Mouse (Mus musculus): ENCODE measurements at regions not wholly inside any gene's neighbourhood (a gene's known extent, or its start where the extent isn't known, plus 50 kb on each side); places are given as distances from the start of the nearest gene placed in this dataset.

GRCm38 (mm10) chr11:63376991-63377390, 248.2 kb downstream of the Pmp22 start:
- WGBS, result 43% methylated on average over 10 of the region's 10 CpGs
- TF ChIP-seq POLR2A (IDR thresholded peaks at IDR 0.05; ENCODE audit: borderline replicate concordance, control insufficient read depth, low read depth, low read length) (no peak), CTCF (IDR thresholded peaks at IDR 0.05; ENCODE audit: control insufficient read depth, insufficient read depth, low read length) (no peak)
- H3K4me1 ChIP-seq (ENCODE audit: control insufficient read depth, insufficient read depth, low read length), result no peaks in the 10 kb centered on the region
- H3K27ac ChIP-seq (ENCODE audit: control insufficient read depth, insufficient read depth, low read depth, low read length, poor library complexity), result no peak overlapping the region
- H3K4me3 ChIP-seq (replicated peaks; ENCODE audit: control insufficient read depth, low read depth, low read length), result no peak overlapping the region

GRCm38 (mm10) chr11:63388247-63388646, 259.5 kb downstream of the Pmp22 start:
- TF ChIP-seq POLR2A (IDR thresholded peaks at IDR 0.05; ENCODE audit: borderline replicate concordance, control insufficient read depth, low read depth, low read length) (no peak), CTCF (IDR thresholded peaks at IDR 0.05; ENCODE audit: control insufficient read depth, insufficient read depth, low read length) (no peak)
- Histone ChIP-seq H3K27ac (ENCODE audit: control insufficient read depth, insufficient read depth, low read depth, low read length, poor library complexity) (no peak overlapping the region), H3K4me1 (ENCODE audit: control insufficient read depth, insufficient read depth, low read length) (no peaks in the 10 kb centered on the region), H3K4me3 (replicated peaks; ENCODE audit: control insufficient read depth, low read depth, low read length) (no peak overlapping the region)
- WGBS, result 73% methylated on average over 4 of the region's 4 CpGs

- no peak for TF ChIP-seq CTCF (IDR thresholded peaks at IDR 0.05; ENCODE audit: control insufficient read depth, insufficient read depth, low read length)
- TF ChIP-seq POLR2A (IDR thresholded peaks at IDR 0.05; ENCODE audit: borderline replicate concordance, control insufficient read depth, low read depth, low read length), result no peak
- 62% methylated on average over 3 of the region's 3 CpGs for WGBS
- Histone ChIP-seq H3K4me1 (ENCODE audit: control insufficient read depth, insufficient read depth, low read length) (no peaks in the 10 kb centered on the region), H3K27ac (ENCODE audit: control insufficient read depth, insufficient read depth, low read depth, low read length, poor library complexity) (no peak overlapping the region), H3K4me3 (replicated peaks; ENCODE audit: control insufficient read depth, low read depth, low read length) (no peak overlapping the region)
These were observed 262.7 kb downstream of the Pmp22 start for GRCm38 (mm10) chr11:63391478-63391877.

- no peak overlapping the region for H3K4me3 ChIP-seq (replicated peaks; ENCODE audit: control insufficient read depth, low read depth, low read length)
- 70% methylated on average over 3 of the region's 3 CpGs for WGBS
- TF ChIP-seq POLR2A (IDR thresholded peaks at IDR 0.05; ENCODE audit: borderline replicate concordance, control insufficient read depth, low read depth, low read length) (no peak), CTCF (IDR thresholded peaks at IDR 0.05; ENCODE audit: control insufficient read depth, insufficient read depth, low read length) (no peak)
These were observed 263.6 kb downstream of the Pmp22 start for GRCm38 (mm10) chr11:63392378-63392777.

GRCm38 (mm10) chr11:63394201-63394600, 265.4 kb downstream of the Pmp22 start:
- TF ChIP-seq CTCF (IDR thresholded peaks at IDR 0.05; ENCODE audit: control insufficient read depth, insufficient read depth, low read length), result no peak
- no peak for TF ChIP-seq POLR2A (IDR thresholded peaks at IDR 0.05; ENCODE audit: borderline replicate concordance, control insufficient read depth, low read depth, low read length)
- 59% methylated on average over 3 of the region's 3 CpGs for WGBS
- H3K4me1 ChIP-seq (ENCODE audit: control insufficient read depth, insufficient read depth, low read length), result no peaks in the 10 kb centered on the region
- no peak overlapping the region for H3K4me3 ChIP-seq (replicated peaks; ENCODE audit: control insufficient read depth, low read depth, low read length)
- H3K27ac ChIP-seq (ENCODE audit: control insufficient read depth, insufficient read depth, low read depth, low read length, poor library complexity), result no peak overlapping the region

More at GRCm38 (mm10) chr11:63392378-63392777, 263.6 kb downstream of the Pmp22 start:
- Histone ChIP-seq H3K27ac (ENCODE audit: control insufficient read depth, insufficient read depth, low read depth, low read length, poor library complexity) (no peak overlapping the region), H3K4me1 (ENCODE audit: control insufficient read depth, insufficient read depth, low read length) (no peaks in the 10 kb centered on the region)

GRCm38 (mm10) chr11:63396386-63396785, 267.6 kb downstream of the Pmp22 start:
- TF ChIP-seq POLR2A (IDR thresholded peaks at IDR 0.05; ENCODE audit: borderline replicate concordance, control insufficient read depth, low read depth, low read length) (no peak), CTCF (IDR thresholded peaks at IDR 0.05; ENCODE audit: control insufficient read depth, insufficient read depth, low read length) (no peak)
- no peak overlapping the region for H3K27ac ChIP-seq (ENCODE audit: control insufficient read depth, insufficient read depth, low read depth, low read length, poor library complexity)
- H3K4me1 ChIP-seq (ENCODE audit: control insufficient read depth, insufficient read depth, low read length), result no peaks in the 10 kb centered on the region
- WGBS, result 86% methylated on average over 8 of the region's 8 CpGs
- H3K4me3 ChIP-seq (replicated peaks; ENCODE audit: control insufficient read depth, low read depth, low read length), result no peak overlapping the region

- no peak overlapping the region for H3K27ac ChIP-seq (ENCODE audit: control insufficient read depth, insufficient read depth, low read depth, low read length, poor library complexity)
- TF ChIP-seq POLR2A (IDR thresholded peaks at IDR 0.05; ENCODE audit: borderline replicate concordance, control insufficient read depth, low read depth, low read length) (no peak), CTCF (IDR thresholded peaks at IDR 0.05; ENCODE audit: control insufficient read depth, insufficient read depth, low read length) (no peak)
- no peak overlapping the region for H3K4me3 ChIP-seq (replicated peaks; ENCODE audit: control insufficient read depth, low read depth, low read length)
- H3K4me1 ChIP-seq (ENCODE audit: control insufficient read depth, insufficient read depth, low read length), result no peaks in the 10 kb centered on the region; the same call in 1 of the 2 replicates
- WGBS, result 23% methylated on average over 5 of the region's 5 CpGs
These were observed 274.0 kb downstream of the Pmp22 start for GRCm38 (mm10) chr11:63402741-63403140.

GRCm38 (mm10) chr11:63404719-63405118, 275.9 kb downstream of the Pmp22 start:
- H3K4me3 ChIP-seq (replicated peaks; ENCODE audit: control insufficient read depth, low read depth, low read length), result no peak overlapping the region
- WGBS, result 14% methylated on average over 11 of the region's 11 CpGs
- no peak overlapping the region for H3K27ac ChIP-seq (ENCODE audit: control insufficient read depth, insufficient read depth, low read depth, low read length, poor library complexity)
- H3K4me1 ChIP-seq (ENCODE audit: control insufficient read depth, insufficient read depth, low read length), result no peaks in the 10 kb centered on the region; the same call in 1 of the 2 replicates
- TF ChIP-seq POLR2A (IDR thresholded peaks at IDR 0.05; ENCODE audit: borderline replicate concordance, control insufficient read depth, low read depth, low read length) (no peak), CTCF (IDR thresholded peaks at IDR 0.05; ENCODE audit: control insufficient read depth, insufficient read depth, low read length) (peak; percentile 56)

- TF ChIP-seq CTCF (IDR thresholded peaks at IDR 0.05; ENCODE audit: control insufficient read depth, insufficient read depth, low read length) (no peak), POLR2A (IDR thresholded peaks at IDR 0.05; ENCODE audit: borderline replicate concordance, control insufficient read depth, low read depth, low read length) (no peak)
- 65% methylated on average over 1 of the region's 1 CpGs for WGBS
- Histone ChIP-seq H3K4me1 (ENCODE audit: control insufficient read depth, insufficient read depth, low read length) (no peaks in the 10 kb centered on the region), H3K27ac (ENCODE audit: control insufficient read depth, insufficient read depth, low read depth, low read length, poor library complexity) (no peak overlapping the region), H3K4me3 (replicated peaks; ENCODE audit: control insufficient read depth, low read depth, low read length) (no peak overlapping the region)
These were observed 280.6 kb downstream of the Pmp22 start for GRCm38 (mm10) chr11:63409431-63409830.

Measured in bone marrow, adult 2 months (tissue).